Mouse (Mus musculus): Measurements from ENCODE around the gene Mbtd1.

GRCm38 (mm10) chr11:93994531-93994930, 108.9 kb downstream of the Mbtd1 start:
- TF ChIP-seq CTCF (IDR thresholded peaks at IDR 0.05; ENCODE audit: low read depth), result no peak
- TF ChIP-seq EP300 (IDR thresholded peaks at IDR 0.05; ENCODE audit: low read depth), result no peak

Data from heart, postnatal 0 days (tissue).